Mouse (Mus musculus) liver, embryonic 16.5 days (tissue): ENCODE measurements around the gene Cntn5. TPM values are rescaled to one million over a fixed set of nuclear protein-coding genes. Genes with fewer than 3 reads are reported as not detected.

Experiments used
- ATAC-seq: fragments of 200-750 bp; cut with Nextera tagmentation; 2 replicates; pipeline ENCODE4 v1.8.0; 2017; ENCODE audit warnings: low read depth, mild to moderate bottlenecking, moderate number of reproducible peaks, moderate library complexity
- H3K27ac ChIP-seq: fragments of 300-500 bp; sonication (generic); 2 replicates; pipeline ENCODE4 v1.5.1; 2014; ENCODE audit warnings: mild to moderate bottlenecking, low read length
- H3K27me3 ChIP-seq: fragments of 300-500 bp; sonication (generic); 2 replicates; pipeline ENCODE4 v1.6.1; 2014; ENCODE audit warnings: low read depth, low read length, mixed read lengths; ENCODE audit not compliant: control insufficient read depth, insufficient read depth
- H3K36me3 ChIP-seq: fragments of 300-500 bp; sonication (generic); 2 replicates; pipeline ENCODE4 v1.6.1; 2014; ENCODE audit warnings: mild to moderate bottlenecking; ENCODE audit not compliant: control insufficient read depth, insufficient read depth
- H3K4me1 ChIP-seq: fragments of 300-500 bp; sonication (generic); 2 replicates; pipeline ENCODE4 v1.6.1; 2014; ENCODE audit warnings: low read depth, low read length, mixed read lengths; ENCODE audit not compliant: control insufficient read depth
- H3K4me2 ChIP-seq: fragments of 300-500 bp; sonication (generic); 2 replicates; pipeline ENCODE4 v1.6.1; 2014; ENCODE audit warnings: low read depth, low read length, mixed read lengths
- H3K4me3 ChIP-seq: fragments of 300-500 bp; sonication (generic); 2 replicates; pipeline ENCODE4 v1.5.1; 2014; ENCODE audit warnings: low read depth, mild to moderate bottlenecking, low read length
- H3K9ac ChIP-seq: fragments of 300-500 bp; sonication (generic); 2 replicates; pipeline ENCODE4 v1.6.1; 2014; ENCODE audit warnings: low read depth, low read length
- H3K9me3 ChIP-seq: fragments of 300-500 bp; sonication (generic); replicated peaks from 2 replicates; pipeline ENCODE4 v1.6.1; 2016; ENCODE audit warnings: low read length; ENCODE audit not compliant: control insufficient read depth
- WGBS: fragments of 180-500 bp; shearing (Covaris S2); extraction: QIAGEN DNeasy Blood & Tissue Kit; methylation state at CpG from one replicate; pipeline ENCODE4 v1.1.7; 2014; ENCODE audit not compliant: insufficient replicate concordance; 5-methylcytosine and 5-hydroxymethylcytosine counted together
- polyA plus RNA-seq: library from polyadenylated mRNA; unstranded; fragments of >200 nt; fragmentation: Nextera tagmentation; extraction: Ambion mirVana; gene quantifications from 2 replicates; pipeline ENCODE4 v1.2.1, GENCODE M21; 2015

Cntn5 gene
- not detected in 2 replicates for polyA plus RNA-seq

DNA sequence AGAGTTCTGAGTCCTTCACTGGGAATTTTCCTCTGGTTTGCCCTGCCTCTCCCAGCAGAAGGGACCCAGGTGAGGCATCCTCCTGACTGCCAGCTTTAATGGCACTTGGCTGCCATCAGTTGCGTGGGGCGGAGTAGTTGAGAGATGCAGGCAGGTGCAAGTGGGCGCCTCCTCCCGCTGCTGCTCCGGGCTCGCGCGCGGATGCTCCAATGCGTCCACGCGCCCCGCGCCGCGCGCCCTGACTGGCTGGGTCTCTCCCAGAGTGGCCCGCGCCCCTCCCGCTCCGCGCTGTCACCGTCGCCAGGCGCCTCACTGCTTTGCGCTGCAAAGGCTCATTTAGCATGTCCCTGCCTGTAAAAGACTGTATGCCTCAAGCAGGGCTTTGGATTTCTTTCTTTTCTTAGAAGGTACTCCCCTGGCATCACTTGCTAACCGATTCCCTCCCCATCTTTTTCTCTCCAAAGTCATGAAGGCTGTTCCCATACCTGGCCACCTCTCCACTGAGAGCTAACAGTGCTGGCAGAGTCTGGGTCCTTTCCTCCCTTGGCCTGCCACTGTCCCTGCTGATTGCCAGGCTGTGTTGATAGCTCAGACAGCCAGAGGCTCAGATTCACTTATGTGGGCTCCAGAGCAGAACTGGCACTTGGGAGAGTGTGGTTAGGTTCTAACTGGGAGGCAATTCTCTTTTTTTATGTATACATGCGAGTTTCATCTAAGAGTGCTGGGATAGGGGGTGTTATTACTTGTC, at the start of gene Cntn5:
TSS of gene Cntn5 (minus strand) at position 160 of the 748 bp plus-strand sequence.
- H3K9ac ChIP-seq = no peak within 1 kb of the TSS
- H3K27me3 ChIP-seq = no peaks in the 10 kb centered on the region
- H3K4me3 ChIP-seq = no peak within 1 kb of the TSS
- no peak within 1 kb of the TSS for H3K27ac ChIP-seq
- no peak within 1 kb of the TSS for H3K4me2 ChIP-seq
- H3K4me1 ChIP-seq = no peaks in the 10 kb centered on the region
- no peak for ATAC-seq
- H3K36me3 ChIP-seq = no peaks in the 10 kb centered on the region
- 2% methylated on average over 28 of the region's 28 CpGs for WGBS
- H3K9me3 ChIP-seq = no peaks in the 10 kb centered on the region

- Histone ChIP-seq H3K36me3 (no peaks in the 10 kb centered on the region), H3K9ac (no peak overlapping the region), H3K27ac (no peak overlapping the region), H3K4me1 (no peaks in the 10 kb centered on the region), H3K4me3 (no peak overlapping the region), H3K9me3 (no peaks in the 10 kb centered on the region), H3K27me3 (no peaks in the 10 kb centered on the region), H3K4me2 (no peak overlapping the region)
- ATAC-seq = no peak
These were observed 45.9 kb upstream of the Cntn5 start for GRCm38 (mm10) chr9:10950470-10950869.

- Histone ChIP-seq H3K9ac (no peak overlapping the region), H3K4me1 (no peaks in the 10 kb centered on the region), H3K4me3 (no peak overlapping the region), H3K27me3 (no peaks in the 10 kb centered on the region), H3K9me3 (no peaks in the 10 kb centered on the region), H3K36me3 (no peaks in the 10 kb centered on the region), H3K27ac (no peak overlapping the region), H3K4me2 (no peak overlapping the region)
- 13% methylated on average over 5 of the region's 5 CpGs for WGBS
- ATAC-seq = no peak
These were observed 5.0 kb upstream of the Cntn5 start for GRCm38 (mm10) chr9:10909573-10909972.

DNA sequence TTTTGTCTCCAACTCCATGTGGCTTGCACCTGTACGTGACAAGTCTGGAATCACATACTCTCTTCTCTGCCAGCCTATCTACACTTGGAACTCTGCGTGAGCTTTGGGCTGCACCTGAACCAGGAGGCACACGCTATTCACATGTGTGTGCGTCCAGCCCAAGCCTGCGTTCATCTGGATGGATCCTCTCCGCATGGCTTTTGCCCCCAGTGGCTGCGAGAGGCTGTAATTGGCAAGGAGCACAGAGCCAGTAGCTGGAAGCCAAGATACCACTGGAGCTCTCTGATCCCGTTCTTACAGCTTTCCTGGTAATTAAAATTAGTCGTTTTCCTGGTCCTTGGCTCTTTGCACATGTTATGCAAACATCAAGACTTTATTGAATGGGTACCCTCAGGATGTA, 1.1 kb upstream of the Cntn5 start:
- 53% methylated on average over 9 of the region's 9 CpGs for whole genome bisulfite sequencing
- no peak for ATAC-seq

DNA sequence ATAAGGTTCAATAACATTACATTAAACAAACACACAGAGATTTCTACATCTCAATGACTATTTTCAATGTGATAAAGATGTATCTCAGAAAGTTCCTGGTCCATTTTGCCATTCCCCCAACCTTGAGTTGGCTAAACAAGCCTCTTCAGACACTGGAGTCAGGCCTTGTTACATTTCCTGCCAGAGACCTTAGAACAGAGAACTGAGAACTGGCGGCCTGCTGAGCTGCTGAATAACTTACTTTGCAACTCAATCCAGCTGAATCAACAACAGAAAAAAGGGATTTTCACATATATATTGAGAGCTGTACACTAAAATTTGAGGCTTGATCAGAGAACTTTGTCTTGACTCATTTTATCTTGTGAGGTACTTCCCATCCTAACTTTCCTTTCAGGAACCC, 24.8 kb downstream of the Cntn5 start:
- Histone ChIP-seq H3K9me3 (no peaks in the 10 kb centered on the region), H3K4me1 (no peaks in the 10 kb centered on the region), H3K27ac (no peak overlapping the region), H3K9ac (no peak overlapping the region), H3K4me2 (no peak overlapping the region), H3K4me3 (no peak overlapping the region), H3K36me3 (no peaks in the 10 kb centered on the region), H3K27me3 (no peaks in the 10 kb centered on the region)
- WGBS = 65% methylated on average over 1 of the region's 1 CpGs
- ATAC-seq = no peak

More for the DNA sequence above, 1.1 kb upstream of the Cntn5 start:
- no peak overlapping the region for H3K4me3 ChIP-seq
- H3K4me2 ChIP-seq = no peak overlapping the region
- H3K36me3 ChIP-seq = no peaks in the 10 kb centered on the region
- H3K27me3 ChIP-seq = no peaks in the 10 kb centered on the region
- H3K4me1 ChIP-seq = no peaks in the 10 kb centered on the region
- no peaks in the 10 kb centered on the region for H3K9me3 ChIP-seq
- H3K27ac ChIP-seq = no peak overlapping the region
- no peak overlapping the region for H3K9ac ChIP-seq

DNA sequence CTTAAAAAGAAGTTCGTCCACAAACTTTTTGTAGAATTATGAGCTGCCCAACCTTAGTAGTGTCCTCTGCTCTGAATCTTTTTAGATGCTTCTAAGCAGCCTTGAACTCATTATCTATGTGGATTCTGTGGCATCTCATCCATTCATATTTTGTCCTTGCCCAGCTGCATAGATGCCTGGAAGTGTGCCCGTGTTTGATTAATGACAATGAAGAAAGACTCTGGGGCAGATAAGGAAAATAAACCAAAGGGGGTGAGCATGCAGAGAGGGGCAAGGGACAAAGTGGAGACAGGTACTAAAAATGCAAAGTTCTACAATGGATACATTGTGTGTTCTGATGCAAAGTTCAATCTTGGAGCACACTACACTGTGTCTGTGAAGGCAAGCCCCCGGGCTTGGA, 30.7 kb downstream of the Cntn5 start:
- Histone ChIP-seq H3K36me3 (no peaks in the 10 kb centered on the region), H3K9me3 (no peaks in the 10 kb centered on the region), H3K4me1 (no peaks in the 10 kb centered on the region), H3K4me3 (no peak overlapping the region), H3K4me2 (no peak overlapping the region), H3K9ac (no peak overlapping the region), H3K27ac (no peak overlapping the region), H3K27me3 (no peaks in the 10 kb centered on the region)
- WGBS = 63% methylated on average over 3 of the region's 3 CpGs
- no peak for ATAC-seq

GRCm38 (mm10) chr9:10856204-10856892, 48.2 kb downstream of the Cntn5 start:
- Histone ChIP-seq H3K4me2 (no peak overlapping the region), H3K36me3 (no peaks in the 10 kb centered on the region), H3K4me3 (no peak overlapping the region), H3K4me1 (no peaks in the 10 kb centered on the region), H3K9me3 (no peaks in the 10 kb centered on the region), H3K27ac (no peak overlapping the region), H3K9ac (no peak overlapping the region), H3K27me3 (no peaks in the 10 kb centered on the region)
- 76% methylated on average over 3 of the region's 3 CpGs for WGBS
- ATAC-seq = no peak

DNA sequence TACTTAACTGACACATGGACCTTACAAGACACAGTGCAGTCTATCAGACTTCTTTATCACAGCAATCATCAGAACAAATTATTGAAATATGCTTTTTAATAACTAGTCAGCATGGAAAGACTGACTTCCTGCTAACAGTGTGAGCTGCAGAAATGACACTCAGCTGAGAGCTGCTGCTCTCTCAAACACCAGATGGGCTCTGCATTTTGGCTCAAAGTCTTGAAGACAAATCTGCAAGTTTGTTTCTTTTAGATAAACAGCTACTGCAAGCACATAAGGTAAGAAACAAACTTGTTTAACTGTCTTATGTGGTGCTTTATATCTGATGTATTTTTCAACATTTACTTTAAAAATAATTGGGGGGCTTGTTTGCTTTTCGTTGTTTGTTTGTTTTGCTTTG, 87.9 kb downstream of the Cntn5 start:
- Histone ChIP-seq H3K27ac (no peak overlapping the region), H3K27me3 (no peaks in the 10 kb centered on the region), H3K9me3 (no peaks in the 10 kb centered on the region), H3K4me2 (no peak overlapping the region), H3K9ac (no peak overlapping the region), H3K4me1 (no peaks in the 10 kb centered on the region), H3K4me3 (no peak overlapping the region), H3K36me3 (no peaks in the 10 kb centered on the region)
- WGBS = 38% methylated on average over 1 of the region's 1 CpGs
- ATAC-seq = no peak

GRCm38 (mm10) chr9:10797158-10797557, 107.4 kb downstream of the Cntn5 start:
- H3K9ac ChIP-seq = no peak overlapping the region
- no peak overlapping the region for H3K27ac ChIP-seq
- no peaks in the 10 kb centered on the region for H3K4me1 ChIP-seq
- 65% methylated on average over 1 of the region's 1 CpGs for WGBS
- H3K9me3 ChIP-seq = no peaks in the 10 kb centered on the region
- no peak overlapping the region for H3K4me3 ChIP-seq
- H3K27me3 ChIP-seq = no peaks in the 10 kb centered on the region
- H3K36me3 ChIP-seq = no peaks in the 10 kb centered on the region
- no peak for ATAC-seq
- no peak overlapping the region for H3K4me2 ChIP-seq
